7 mouse cellular contexts compared by ENCODE assay signal in genomic region chr12:76531986-76532925, GRCm38 (mm10). TPM values are rescaled to one million over a fixed set of nuclear protein-coding genes. Genes with fewer than 3 reads are reported as not detected.
DNase-seq lines count a peak whose midpoint lies in the region; ATAC-seq lines count a peak whose summit lies in the region.

No protein-coding gene starts in this region.

- WGBS in hindbrain, embryonic 15.5 days = 4% methylated on average over 19 of the region's 19 CpGs
- 5% methylated on average over 19 of the region's 19 CpGs for WGBS in liver, embryonic 15.5 days (ENCODE audit: insufficient replicate concordance)

- H3K36me3 ChIP-seq in hindbrain, embryonic 15.5 days = no peaks in the 10 kb centered on the region
- no peaks in the 10 kb centered on the region for H3K36me3 ChIP-seq in liver, embryonic 15.5 days (replicated peaks)

- H3K4me2 ChIP-seq in hindbrain, embryonic 15.5 days = peak overlapping the region; percentile 88
- peak overlapping the region; percentile 63 for H3K4me2 ChIP-seq in liver, embryonic 15.5 days

- peak overlapping the region; percentile 52 for H3K4me3 ChIP-seq in hindbrain, embryonic 15.5 days
- peak overlapping the region; percentile 62 for H3K4me3 ChIP-seq in liver, embryonic 15.5 days (replicated peaks)

- H3K9me3 ChIP-seq in hindbrain, embryonic 15.5 days = no peaks in the 10 kb centered on the region
- H3K9me3 ChIP-seq in liver, embryonic 15.5 days (replicated peaks) = no peaks in the 10 kb centered on the region

- H3K27me3 ChIP-seq in hindbrain, embryonic 15.5 days = peaks cover 45% of the 10 kb centered on the region
- peaks cover 100% of the 10 kb centered on the region for H3K27me3 ChIP-seq in liver, embryonic 15.5 days

- DNase-seq in ES-CJ7 (ENCODE audit: low read depth, low spot score) (peak; percentile 91), ZHBTc4 (ENCODE audit: low read depth, low spot score) (peak; percentile 90)
- DNase-seq in cerebellum, postnatal 36 days = no peak
- DNase-seq in urinary bladder, postnatal 10 days (ENCODE audit: low spot score) = no peak
- no peak for DNase-seq in frontal cortex, postnatal 14 days (ENCODE audit: low spot score in 2 of 2)

- H3K9ac ChIP-seq in hindbrain, embryonic 15.5 days = peak overlapping the region; percentile 22; the same call in 1 of the 2 replicates
- no peak overlapping the region for H3K9ac ChIP-seq in liver, embryonic 15.5 days

- no peak for ATAC-seq in hindbrain, embryonic 15.5 days (ENCODE audit: low FRiP score, low read depth)
- ATAC-seq in liver, embryonic 15.5 days (ENCODE audit: insufficient read depth) = no peak

- H3K27ac ChIP-seq in hindbrain, embryonic 15.5 days (replicated peaks) = no peak overlapping the region
- H3K27ac ChIP-seq in liver, embryonic 15.5 days (replicated peaks) = peak overlapping the region; percentile 68

- H3K4me1 ChIP-seq in hindbrain, embryonic 15.5 days (replicated peaks) = peaks cover 20% of the 10 kb centered on the region
- H3K4me1 ChIP-seq in liver, embryonic 15.5 days (replicated peaks) = peaks cover 40% of the 10 kb centered on the region

RNA-seq across cellular contexts. Expression of gene Plekhg3, which starts 1.6 kb away (rescaled TPM):
- 2.1 and 2.3 TPM in 2 replicates for polyA plus RNA-seq in hindbrain, embryonic 15.5 days (2015; fragmentation: Nextera tagmentation; extraction: Ambion mirVana)
- polyA plus RNA-seq in liver, embryonic 15.5 days (2015; fragmentation: Nextera tagmentation; extraction: Ambion mirVana) = 3.3 and 4.1 TPM in 2 replicates

Comparison
In these comparisons a context has a peak if more than half of its experiments do, and no peak if none do; other contexts are left out.
1. DNase-seq: peak in ES-CJ7 (single experiment) and ZHBTc4 (single experiment); none in cerebellum, postnatal 36 days (0 of 2), urinary bladder, postnatal 10 days (single experiment) and frontal cortex, postnatal 14 days (0 of 2).